Mouse (Mus musculus): ENCODE data around the gene Prkd2.
A peak's percentile ranks its signal among the peaks of the same experiment; 100 is the strongest.

Prkd2 gene

DNA sequence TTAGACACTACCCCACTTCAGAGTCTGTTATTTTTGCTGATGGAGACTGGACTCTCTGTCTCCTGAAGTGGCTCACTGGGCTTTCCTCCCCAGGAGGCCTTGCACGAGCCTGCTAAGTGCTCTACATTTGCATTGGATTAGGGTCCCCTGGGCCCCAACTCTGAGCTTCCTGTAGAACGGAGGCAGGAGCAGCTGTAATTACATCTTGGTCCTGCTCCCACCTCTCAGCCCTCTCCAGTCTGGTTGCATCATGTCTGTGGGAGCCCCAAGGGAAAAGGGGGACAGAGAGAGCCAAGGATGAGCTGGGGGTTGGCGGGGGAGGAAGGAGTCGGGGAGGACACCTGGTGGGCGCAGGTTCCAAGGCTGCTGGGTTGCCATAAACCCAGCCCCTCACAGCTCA, 57.8 kb downstream of the Prkd2 start:
- DNase-seq = no peak

DNA sequence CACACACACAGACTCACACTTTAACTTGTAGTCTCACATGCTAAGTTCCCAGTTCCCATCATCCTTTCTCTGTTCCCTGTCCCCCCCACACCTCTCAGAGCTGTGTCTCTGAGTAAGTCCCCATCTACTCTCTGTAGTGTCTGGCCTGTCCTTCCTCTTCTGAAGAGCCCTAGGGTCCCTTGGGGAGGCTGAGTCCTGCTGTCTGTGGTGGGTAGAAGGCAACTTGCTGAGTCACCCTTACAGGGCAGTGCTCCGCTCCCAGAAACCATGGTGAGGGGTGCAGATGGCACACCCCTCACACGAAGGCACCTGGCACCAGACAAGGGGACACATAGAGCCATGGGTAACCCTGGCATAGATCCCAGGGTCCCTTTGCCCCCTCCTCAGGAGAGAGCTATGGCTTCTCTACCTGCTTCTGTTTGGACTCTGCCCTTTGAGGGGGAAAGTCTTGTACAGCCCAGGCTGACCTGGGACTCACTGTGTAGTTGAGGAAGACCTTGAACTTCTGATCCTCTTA, 60.8 kb downstream of the Prkd2 start:
- DNase-seq = no peak

DNA sequence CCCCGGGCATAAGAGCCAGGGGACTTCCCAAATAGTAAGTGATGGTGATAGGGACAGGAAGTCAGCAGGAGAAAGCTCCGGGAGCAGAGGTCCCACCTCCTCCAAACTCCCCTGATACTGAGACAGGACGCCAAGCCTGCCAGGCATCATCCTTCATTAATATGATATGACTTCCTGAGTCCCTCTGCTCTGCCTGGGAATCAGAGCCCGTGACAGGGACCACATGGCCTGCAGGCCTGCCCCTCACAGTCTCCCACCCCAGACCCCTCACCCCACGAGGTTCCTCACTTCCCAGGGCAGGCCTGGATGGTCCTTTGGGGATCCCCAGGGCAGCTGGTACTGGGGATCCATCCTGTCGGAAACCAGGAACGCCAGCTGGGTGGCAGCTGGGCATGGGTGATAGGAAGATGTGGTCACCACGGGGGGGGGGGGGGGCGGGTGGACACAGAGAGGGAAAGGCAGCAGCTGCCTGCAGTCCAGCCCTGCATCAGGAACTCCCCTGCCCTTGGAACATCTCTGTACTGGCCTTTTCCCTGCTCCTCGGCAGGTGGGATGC, 61.5 kb downstream of the Prkd2 start:
- DNase-seq = no peak

DNA sequence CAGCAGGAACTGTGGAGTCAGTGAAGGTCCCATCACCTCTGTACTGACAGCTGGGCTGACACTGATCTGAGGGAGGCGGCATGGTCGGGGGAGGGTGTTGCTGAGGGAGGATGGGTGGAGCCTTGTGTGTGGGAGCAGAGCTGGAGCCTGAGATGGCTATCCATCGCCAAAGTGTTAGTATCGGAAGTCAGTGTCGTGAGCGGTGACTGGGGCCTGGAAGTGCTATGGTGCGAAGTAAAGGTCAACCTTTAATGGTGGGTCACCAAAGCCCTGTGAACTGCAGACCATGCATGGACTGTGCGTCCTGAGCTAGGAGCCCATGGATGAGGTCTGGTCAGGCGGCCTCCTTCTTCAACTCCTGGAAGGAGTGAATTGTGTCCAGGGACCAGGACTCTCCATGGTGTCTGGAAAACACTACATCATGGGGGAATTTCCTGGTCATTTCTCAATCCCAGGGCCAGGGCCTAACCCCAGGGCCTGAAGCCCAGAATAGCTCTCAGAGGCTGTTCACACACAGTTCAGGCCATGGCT, 62.9 kb downstream of the Prkd2 start:
- DNase-seq = no peak

DNA sequence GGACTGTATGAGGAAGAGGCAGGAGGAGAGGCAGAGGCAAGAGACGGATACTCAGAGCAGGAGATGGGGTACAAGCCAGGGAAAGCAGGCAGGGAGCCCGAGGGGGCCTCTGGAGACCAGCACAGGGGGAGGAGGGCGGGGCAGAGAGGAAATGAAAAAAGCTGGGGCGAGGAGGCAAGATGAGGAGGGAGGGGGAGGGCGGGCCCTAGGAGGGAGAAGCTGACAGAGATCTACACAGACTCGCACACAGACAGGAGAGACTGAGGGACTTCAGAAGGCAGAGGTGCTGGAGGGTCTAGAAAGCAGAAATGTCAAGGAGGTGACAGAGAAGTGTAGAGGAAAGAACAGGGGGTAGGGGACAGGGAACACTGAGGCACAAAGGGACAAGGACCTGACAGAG, 63.6 kb downstream of the Prkd2 start, which contains the start of gene Ptgir:
Gene Ptgir (plus strand): TSS at position 210 of the 400 bp plus-strand sequence.
- no peak for DNase-seq

DNA sequence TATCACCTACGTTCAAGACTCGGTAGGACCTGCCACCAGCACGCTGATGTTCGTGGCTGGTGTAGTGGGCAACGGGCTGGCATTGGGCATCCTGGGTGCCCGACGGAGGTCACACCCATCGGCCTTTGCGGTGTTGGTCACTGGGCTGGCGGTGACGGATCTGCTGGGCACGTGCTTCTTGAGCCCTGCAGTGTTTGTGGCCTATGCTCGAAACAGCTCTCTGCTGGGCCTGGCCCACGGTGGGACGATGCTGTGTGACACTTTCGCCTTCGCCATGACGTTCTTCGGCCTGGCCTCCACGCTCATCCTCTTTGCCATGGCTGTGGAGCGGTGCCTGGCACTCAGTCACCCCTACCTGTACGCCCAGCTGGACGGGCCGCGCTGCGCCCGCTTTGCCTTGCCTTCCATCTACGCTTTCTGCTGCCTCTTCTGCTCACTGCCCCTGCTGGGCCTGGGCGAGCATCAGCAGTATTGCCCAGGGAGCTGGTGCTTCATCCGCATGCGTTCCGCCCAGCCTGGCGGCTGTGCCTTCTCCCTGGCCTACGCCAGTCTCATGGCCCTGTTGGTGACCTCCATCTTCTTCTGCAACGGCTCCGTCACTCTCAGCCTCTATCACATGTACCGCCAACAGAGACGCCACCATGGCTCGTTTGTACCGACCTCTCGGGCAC, 64.3 kb downstream of the Prkd2 start:
- no peak for DNase-seq

DNA sequence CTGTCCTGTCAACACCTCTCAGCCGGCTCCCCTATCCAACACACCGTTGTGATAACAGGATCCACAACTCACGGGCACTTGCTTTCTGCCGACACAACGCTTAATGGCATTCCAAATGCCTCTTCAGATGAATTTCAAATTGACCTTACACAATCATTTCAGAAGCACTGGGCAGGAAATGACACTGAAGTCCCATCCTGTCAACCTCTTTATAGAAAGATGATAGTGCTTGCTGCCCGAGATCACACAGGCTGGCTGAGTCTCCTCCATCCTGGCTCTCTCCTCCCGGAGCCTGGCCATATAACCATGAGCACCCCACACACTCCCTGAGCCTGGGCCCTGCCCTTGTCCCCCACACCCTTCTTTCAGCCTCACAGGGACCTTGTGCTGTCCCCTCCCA, 65.1 kb downstream of the Prkd2 start:
- no peak for DNase-seq

DNA sequence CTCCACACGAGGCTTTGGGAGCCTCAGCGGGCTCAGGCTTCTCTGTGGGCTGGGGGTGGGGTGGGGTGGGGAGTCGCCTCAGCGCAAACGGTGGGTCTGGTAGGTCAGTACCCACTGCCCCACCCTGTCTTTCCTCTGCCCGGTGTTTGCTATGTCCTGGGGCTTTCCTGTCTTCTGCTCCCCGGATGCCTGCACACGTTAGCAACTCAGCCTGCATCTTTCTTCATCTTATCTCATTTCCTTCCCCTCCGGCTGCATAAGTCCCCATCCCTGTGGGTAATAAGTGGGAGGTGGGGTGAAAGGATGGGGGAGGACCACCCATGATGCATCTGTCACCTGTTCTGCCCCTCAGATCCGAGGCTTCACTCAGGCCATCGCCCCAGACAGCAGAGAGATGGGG, 65.7 kb downstream of the Prkd2 start:
- no peak for DNase-seq

DNA sequence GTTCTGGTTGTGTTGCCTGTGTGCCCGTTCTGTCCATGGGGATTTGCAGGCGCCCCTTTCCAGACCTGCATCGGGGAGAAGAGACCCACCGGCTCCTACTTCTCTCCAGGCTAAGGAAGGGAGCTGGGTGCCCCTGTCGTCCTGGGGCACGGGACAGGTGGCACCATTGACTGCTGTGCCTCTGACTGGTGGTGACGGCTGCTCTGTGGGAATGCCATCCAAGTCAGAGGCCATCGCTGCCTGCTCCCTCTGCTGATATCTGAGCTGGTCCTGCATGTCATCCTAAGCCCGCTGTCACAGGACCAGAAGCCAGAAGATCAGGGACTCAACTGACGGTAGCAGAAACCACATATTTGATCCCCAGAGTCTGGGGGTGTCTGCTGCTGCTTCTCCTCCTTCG, 66.2 kb downstream of the Prkd2 start:
- DNase-seq = no peak

DNA sequence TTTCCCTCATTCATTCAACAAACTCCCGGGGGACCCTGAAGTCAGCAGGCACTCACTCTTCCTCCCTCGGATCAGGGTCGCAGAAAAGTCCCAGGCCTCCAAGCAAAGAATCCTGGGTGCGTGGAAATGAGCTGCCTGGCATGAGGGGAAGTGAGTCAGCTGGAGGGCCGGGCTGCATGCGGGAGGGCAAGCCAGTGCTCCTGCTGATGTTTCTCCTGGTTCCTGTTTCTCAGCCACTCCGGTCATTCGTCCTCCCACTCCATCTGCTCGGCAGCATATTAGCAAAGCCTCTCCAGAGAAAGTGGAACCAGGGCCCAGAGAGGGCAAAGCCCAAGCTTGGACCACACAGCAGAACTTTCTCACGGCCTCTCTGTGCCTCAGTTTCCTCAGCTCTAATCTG, 67.2 kb downstream of the Prkd2 start:
- DNase-seq = no peak

DNA sequence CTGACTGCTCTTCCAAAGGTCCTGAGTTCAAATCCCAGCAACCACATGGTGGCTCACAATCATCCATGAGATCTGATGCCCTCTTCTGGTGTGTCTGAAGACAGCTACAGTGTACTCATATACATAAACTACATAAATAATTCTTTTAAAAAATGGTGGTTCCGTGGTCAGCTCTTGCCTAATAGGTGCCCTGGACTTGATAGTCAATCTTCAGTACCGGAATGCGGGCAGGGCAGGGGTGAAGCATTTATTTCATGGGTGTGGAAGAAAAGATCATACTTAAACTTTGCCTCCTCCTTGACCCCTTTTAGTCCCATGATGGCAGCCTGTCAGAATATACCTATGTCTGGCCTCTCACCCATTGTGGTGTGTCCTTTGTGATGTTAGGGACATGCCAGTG, 69.2 kb downstream of the Prkd2 start:
- DNase-seq = no peak

DNA sequence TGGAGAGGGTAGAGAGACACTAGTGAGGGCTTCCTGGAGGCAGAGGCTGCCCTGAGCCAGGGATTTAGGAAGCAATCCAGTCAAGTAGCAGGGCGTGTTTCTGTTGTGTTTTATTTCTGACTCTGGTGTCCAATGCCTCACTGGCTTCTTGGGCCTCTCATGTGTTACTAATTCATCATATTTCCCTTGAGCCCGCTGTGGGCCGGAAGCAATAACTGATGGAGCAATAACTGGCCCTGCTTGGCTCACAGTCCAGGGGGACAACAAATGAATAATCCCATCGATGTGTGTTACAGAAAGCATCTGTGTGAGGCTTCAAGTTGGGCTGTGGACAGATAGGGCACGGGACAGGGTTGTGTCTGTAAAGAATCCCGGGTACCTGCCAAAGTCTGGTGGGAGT, 69.7 kb downstream of the Prkd2 start:
- no peak for DNase-seq

DNA sequence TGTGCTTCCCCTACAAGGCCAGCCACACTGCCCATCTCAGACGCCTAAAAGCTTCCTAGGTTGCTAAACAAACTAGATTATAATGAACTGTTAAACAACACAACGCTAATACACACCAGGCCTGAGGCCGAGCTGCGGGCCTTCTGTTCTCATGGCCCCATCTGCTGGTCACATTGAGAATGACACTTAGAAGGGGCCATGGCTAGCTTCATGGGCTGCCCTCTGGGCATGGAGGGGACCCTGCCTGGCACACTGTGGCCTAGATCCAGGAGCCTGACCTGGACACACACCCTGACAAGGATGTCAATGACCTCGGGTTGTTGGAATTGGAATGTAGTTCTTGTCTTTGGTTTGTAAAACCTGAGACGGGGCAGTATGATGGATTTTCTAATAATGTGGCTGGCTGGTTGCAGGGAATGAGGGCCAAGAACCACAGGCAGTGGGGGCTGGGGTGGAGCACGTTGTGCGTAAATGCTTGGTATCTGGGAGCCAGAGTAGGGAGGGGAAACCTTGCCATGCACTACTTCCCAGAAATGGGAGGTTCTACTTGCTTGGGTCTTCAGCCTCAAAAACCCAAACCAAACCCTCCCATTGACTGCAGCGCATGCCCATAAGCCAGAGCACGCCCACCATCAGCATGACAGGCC, 71.2 kb downstream of the Prkd2 start:
- DNase-seq = peak; percentile 72 to 80

DNA sequence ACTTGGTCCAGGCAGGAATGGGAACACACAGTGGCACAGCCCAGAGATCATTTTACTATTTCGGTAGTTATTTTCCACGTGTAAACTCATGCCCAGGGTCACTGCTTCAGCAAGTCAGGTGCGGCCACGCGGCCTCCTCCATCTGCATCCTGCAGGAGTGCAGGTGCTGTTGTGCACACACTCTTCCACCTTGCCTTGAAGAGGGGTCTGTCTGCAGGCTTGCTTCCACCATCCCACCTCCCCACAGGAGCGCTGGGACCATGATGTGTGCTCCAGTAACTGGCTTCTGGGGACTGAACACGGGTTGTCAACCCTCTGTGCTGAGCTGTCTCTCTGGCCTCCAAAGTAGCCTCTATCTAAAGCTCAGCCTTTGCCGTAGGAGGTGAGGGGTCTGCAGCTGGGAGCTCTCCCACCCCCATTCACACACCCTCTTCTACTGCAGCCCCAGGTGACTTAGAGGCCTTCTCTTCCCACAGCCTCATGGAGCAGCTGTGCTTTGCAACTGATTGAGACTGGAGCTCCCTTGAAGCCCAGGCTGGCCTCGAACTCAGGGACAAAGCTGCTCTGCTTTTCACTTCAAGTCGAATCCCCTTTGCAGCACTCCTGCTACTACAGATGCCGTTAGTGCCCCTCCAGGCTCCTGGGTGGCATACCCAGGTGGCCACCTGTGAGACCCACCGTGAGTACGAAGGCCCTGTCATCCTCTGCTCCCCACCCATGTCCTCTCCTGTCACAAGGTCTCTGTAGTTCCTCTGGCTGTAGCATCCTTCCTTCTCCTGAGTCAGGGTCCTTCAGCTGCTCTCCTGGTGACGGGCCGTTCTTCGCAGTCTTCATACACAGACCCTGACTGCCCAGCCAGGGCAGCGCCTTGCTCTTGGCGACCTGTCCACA, 72.0 kb downstream of the Prkd2 start:
- DNase-seq = no peak

DNA sequence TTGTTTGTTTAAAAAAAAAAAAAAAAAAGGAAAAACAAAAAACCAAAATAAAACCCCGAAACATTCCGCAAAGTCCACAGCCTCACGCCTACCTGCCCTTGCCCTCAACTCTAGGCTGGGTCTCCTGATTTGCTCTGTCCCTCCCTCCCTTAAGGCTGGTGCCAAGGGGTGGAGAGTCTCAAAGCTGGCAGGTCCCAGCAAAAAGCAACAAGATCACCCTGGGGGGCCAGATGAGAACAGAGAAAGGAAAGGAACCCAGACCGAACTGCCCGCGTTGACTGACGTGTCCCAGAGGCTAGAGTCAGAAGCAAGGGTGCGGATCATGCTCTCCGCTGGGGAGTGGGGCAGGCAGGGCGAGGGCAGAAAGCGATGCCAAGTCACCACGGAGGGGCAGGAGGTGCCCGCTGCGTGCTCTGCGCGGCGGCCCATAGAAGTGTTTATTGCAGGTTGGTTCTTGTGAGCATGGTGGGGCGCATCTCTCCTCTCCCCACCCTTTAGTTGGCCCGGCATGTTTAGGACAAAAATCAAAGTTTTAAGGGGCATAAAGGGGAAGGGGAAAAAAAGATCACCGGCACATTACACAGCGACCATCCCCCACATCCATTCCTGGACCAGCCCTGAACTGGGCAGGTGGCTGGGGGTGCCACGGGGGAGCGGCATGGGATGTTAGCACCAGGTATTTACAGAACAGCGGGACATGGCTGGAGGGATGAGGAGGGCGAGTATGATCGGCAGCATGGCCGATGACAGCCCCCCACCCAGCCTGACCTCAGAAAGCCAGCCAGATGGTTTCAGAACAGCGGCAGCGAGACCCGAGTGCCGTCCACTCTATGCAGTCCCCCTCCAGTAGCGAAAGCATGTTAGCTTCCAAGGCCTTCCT, 73.0 kb downstream of the Prkd2 start:
- peak in 1 of 2 experiments; percentile 27 for DNase-seq

DNA sequence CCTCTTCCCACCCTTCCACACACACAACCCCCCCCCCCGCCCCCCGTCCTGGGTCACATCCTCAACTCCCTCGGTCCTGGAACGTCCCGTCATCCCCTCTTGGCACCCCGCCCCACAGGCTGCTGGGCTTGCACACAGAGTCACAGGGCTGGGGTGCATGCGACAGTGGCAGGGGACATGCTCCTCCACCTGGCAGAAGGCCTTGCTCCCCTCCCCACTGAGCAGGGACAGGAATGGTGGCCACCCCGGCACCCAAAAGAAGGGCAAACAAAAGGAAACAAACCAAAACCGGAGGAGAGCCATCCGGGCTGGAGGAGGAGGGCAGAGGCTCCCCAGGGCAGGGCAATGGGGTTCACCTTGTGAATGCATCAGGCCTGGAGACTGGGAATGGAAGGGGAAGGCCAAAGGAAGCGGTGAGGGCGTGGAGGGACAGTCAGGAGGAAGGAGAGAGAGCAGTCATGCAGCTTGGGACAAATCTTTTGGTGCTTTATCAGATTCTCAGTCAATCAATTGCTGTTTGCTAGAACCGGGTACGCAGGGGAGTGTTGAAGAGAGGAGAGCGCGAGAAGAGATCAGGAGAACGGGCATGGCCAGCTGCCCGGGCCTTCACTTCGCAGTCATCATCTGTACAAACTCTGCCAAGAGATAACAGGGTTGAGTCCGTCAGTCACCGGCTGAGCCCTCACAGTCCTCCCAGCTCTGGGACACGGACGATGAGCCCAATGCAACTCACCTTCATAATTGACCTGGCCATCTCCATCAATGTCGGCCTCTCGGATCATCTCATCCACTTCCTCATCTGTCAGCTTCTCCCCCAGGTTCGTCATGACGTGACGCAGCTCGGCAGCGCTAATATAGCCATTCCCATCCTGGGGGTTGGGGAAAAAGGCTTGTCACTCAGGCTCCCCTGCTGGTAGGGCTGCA, 73.9 kb downstream of the Prkd2 start:
- peak in 1 of 2 experiments; percentile 56 for DNase-seq

DNA sequence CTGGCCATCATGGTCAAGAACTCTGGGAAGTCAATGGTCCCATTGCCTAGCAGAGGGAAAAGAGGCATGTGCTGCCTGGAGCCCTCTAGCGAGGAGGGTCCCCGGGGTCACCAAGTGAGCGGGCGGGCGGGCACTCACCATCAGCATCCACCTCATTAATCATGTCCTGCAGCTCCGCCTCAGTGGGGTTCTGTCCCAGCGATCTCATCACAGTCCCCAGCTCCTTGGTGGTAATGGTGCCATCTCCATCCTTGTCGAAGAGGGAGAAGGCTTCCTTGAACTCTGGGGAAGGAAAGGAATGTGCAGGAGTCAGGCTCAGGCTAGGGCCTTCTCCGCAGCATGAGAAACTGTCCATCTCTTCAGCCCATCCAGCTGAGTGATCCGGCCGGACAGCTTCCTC, 74.7 kb downstream of the Prkd2 start:
- no peak for DNase-seq

DNA sequence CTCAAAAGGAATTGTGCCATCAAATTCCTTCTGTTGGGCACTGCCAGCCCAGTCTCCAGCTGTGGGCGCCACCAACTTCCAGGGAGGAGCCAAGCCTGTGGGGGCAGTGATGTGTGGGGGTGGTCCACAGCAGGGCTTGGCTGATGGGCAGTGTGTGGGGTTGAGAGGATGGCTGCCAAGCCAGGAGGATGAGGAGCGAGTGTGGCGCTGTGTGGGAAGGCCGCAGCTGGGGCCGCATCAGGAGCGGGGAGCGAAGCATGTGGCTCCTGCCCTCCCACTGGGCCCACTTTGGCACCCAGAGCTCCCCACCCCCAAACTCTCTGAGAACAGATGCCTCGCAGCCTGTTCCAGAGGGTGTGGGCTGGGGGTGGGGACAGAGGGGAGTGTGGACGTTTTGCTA, 75.3 kb downstream of the Prkd2 start:
- DNase-seq = peak in 1 of 2 experiments; percentile 29

DNA sequence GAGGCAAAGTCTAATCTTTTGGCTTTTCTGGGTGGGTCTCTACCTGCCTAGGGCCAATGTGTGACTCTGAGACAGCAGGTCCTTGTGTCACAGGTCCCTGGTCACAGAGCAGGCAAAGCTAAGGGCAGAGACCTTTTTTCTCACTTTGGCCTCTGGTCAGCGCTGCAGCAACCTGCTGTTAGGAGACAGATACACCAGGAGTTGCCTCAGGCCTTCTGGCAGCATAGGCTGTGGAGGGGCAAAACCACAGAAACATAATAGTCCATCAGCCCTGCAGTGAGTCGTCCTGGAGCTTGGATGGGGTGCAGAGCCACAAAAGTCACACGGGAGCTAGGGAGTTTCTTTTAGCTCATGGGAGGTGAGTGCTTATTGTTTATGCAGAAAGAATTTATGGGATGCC, 76.0 kb downstream of the Prkd2 start:
- DNase-seq = no peak

DNA sequence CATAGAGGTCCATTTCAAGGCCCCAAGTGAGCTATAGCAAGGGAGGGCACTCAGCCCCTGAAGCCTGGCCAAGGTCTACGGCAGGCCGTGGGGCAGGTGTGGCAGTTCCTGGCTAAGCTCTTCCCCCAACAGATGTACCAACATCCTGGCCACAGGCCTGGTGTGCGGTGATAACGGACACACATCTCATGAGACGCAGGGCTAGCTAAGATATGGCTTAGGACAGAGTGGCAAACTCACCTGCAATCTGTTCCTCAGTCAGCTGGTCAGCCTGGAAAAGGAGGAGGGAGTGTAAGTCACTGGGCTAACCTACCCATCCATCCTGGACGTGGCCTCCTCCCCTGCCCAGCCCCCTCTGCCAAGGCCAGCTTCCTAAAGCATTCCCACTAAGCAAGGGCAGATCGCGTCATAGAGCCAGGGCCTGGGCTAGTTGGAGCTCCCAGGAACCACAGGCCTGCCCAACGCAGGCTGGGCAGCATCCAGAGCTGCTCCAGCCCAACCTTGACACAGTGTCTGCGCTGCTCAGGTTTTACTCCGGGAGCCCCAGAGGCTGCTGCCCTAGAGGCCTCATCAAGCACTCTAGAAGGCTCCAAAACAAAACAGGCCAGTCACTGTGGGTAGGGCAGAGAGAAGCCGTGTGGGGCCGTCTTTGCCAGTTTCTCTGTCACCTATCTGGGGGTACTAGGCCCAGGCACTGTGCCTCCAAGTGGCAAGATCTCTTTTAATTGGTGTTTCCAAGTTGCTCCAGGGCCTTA, 76.9 kb downstream of the Prkd2 start:
- DNase-seq = no peak

All from cerebellum, postnatal 36 days (tissue).